Mouse (Mus musculus) testis, adult 2 months (tissue): ENCODE results near the gene Rpl12. TPM values are rescaled to one million over a fixed set of nuclear protein-coding genes. Genes with fewer than 3 reads are reported as not detected.

ENCODE experiments used
- H3K27ac ChIP-seq: fragments of 200-500 bp; 2 replicates; pipeline ENCODE4 v1.5.1; 2012; ENCODE audit warnings: low read depth, low read length; ENCODE audit not compliant: control insufficient read depth, insufficient read depth
- H3K27me3 ChIP-seq: fragments of 200-500 bp; 2 replicates; pipeline ENCODE4 v1.6.1; 2012; ENCODE audit warnings: mild to moderate bottlenecking, low read length, moderate library complexity; ENCODE audit not compliant: control insufficient read depth, insufficient read depth
- H3K36me3 ChIP-seq: fragments of 200-500 bp; 2 replicates; pipeline ENCODE4 v1.6.1; 2012; ENCODE audit warnings: mild to moderate bottlenecking, low read length; ENCODE audit not compliant: control insufficient read depth, insufficient read depth
- H3K4me1 ChIP-seq: fragments of 200-500 bp; 2 replicates; pipeline ENCODE4 v1.6.1; 2012; ENCODE audit warnings: low read length; ENCODE audit not compliant: control insufficient read depth, insufficient read depth
- H3K4me3 ChIP-seq: fragments of 200-500 bp; 2 replicates; pipeline ENCODE4 v1.5.1; 2012; ENCODE audit warnings: low read depth, mild to moderate bottlenecking, low read length, moderate library complexity, mixed read lengths; ENCODE audit not compliant: control insufficient read depth
- CTCF ChIP-seq: fragments of 200-500 bp; IDR thresholded peaks from 2 replicates; pipeline ENCODE4 v1.5.1; 2012; ENCODE audit warnings: low read depth, mild to moderate bottlenecking, inconsistent platforms, low read length, moderate library complexity; ENCODE audit not compliant: control insufficient read depth, insufficient read depth, insufficient replicate concordance
- POLR2A ChIP-seq: fragments of 200-500 bp; IDR thresholded peaks from 2 replicates; pipeline ENCODE4 v1.6.1; 2012; ENCODE audit warnings: low read depth, mild to moderate bottlenecking, inconsistent platforms, low read length, moderate library complexity; ENCODE audit not compliant: control insufficient read depth
- polyA plus RNA-seq: library from polyadenylated mRNA; depleted of rRNA; stranded (reverse); fragments of >200 nt; gene quantifications from 2 replicates; pipeline ENCODE4 v1.2.3, GENCODE M21; 2012; rRNA removed

Rpl12 gene
- polyA plus RNA-seq: 151 and 167 TPM in 2 replicates

DNA sequence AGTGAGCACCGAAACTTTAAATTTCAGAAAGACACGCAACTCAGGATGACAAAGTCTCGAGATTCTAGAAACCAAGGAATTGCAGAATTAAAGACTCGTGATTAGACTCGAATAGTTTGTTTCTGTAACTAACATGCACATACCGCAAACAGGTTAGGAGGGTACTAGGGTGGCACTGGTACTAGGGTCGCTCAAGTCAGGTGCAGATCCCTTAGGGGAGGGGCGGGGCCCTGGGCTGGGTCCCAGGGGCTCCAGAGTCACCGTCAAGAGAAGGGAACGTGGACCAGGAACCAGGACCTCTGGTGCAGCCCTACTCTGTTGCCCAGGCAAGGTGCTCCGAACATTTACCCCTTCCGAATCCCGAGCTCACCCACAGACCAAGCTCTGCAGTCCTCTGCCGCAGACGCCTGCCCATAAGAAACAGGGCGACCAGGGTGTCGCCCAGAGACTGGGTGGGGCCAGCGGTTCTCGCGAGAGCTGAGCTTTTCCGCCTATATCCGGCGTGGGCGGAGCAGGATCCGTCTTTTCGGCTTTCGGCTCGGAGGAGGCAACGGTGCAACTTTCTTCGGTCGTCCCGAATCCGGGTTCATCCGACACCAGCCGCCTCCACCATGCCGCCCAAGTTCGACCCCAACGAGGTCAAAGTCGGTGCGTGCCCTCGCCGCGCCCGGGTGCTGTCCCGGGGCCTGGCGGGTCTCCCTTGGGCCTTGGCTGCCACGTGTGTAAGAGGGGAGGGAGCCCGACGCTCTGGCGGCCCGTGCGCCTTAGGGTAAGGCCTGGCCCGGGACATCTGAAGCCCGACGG, at the start of gene Rpl12, which contains the start of gene Lrsam1:
Gene Rpl12 (plus strand): TSS at position 368 of the 804 bp plus-strand sequence.
Gene Lrsam1 (minus strand): TSS at position 423 of the 804 bp plus-strand sequence.
- TF ChIP-seq POLR2A: peak; percentile 86
- no peak for TF ChIP-seq CTCF
- no peaks in the 10 kb centered on the region for H3K27me3 ChIP-seq
- H3K4me3 ChIP-seq: peak within 1 kb of the TSS; percentile 85
- H3K27ac ChIP-seq: peak within 1 kb of the TSS; percentile 88
- no peaks in the 10 kb centered on the region for H3K36me3 ChIP-seq
- peaks cover 16% of the 10 kb centered on the region for H3K4me1 ChIP-seq

- H3K4me1 ChIP-seq: peaks cover 3% of the 10 kb centered on the region; the same call in 1 of the 2 replicates
- H3K4me3 ChIP-seq: no peak overlapping the region
- no peak overlapping the region for H3K27ac ChIP-seq
- no peaks in the 10 kb centered on the region for H3K36me3 ChIP-seq
- no peaks in the 10 kb centered on the region for H3K27me3 ChIP-seq
- TF ChIP-seq POLR2A: no peak
- no peak for TF ChIP-seq CTCF
Observed at GRCm38 (mm10) chr2:32911639-32912182, 49.6 kb upstream of the Rpl12 start.

GRCm38 (mm10) chr2:32912210-32912804, 49.1 kb upstream of the Rpl12 start:
- H3K27ac ChIP-seq: no peak overlapping the region
- H3K4me1 ChIP-seq: peaks cover 3% of the 10 kb centered on the region; the same call in 1 of the 2 replicates
- TF ChIP-seq CTCF (peak; percentile 100), POLR2A (no peak)
- no peak overlapping the region for H3K4me3 ChIP-seq
- H3K36me3 ChIP-seq: no peaks in the 10 kb centered on the region
- no peaks in the 10 kb centered on the region for H3K27me3 ChIP-seq

DNA sequence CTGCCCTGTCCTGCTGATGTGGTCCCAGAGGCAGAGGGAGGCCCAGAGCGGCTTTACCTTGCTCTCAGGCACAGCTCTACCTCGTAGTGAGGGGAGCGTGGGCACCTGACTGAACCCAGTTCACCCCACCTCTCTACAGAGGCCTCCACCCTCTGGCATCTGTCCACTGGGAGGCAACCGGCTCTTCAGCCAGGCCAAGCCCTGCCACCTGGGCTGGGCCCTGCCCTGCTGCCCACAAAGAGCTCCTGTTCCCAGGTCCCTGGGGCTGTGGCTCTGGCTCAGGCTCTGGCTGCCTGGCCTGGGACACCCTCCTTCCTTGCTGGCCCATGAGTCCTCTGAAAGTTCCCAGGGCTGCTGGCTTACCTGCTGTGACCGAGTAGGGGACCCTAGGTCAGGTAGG, 47.0 kb upstream of the Rpl12 start:
- Histone ChIP-seq H3K4me3 (no peak overlapping the region), H3K27ac (peak overlapping the region; percentile 74; the same call in 1 of the 2 replicates), H3K4me1 (peaks cover 3% of the 10 kb centered on the region; the same call in 1 of the 2 replicates), H3K27me3 (no peaks in the 10 kb centered on the region), H3K36me3 (no peaks in the 10 kb centered on the region)
- no peak for TF ChIP-seq POLR2A

- H3K27ac ChIP-seq: no peak overlapping the region
- no peaks in the 10 kb centered on the region for H3K27me3 ChIP-seq
Observed at GRCm38 (mm10) chr2:32914896-32915295, 46.5 kb upstream of the Rpl12 start.

DNA sequence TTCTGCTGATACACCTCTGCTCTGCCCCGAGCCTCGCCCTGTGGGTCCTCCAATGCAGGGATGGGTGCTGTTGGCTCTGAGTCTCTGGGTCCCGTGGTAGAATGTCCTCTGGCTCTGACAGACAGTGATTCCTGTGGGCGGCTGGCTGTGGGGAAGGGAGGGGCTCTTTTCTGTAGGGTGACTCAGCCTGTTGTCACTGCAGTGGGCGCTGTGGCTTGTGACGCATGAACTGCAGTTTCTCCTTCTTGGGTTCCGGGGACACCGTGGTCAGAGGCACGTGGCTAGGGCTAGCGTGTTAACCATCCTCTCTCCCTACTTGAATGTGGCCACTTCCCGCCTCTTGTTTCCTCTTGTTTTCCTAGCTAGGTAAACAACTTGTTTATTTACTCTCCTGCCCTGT, 43.8 kb upstream of the Rpl12 start:
- TF ChIP-seq CTCF (no peak), POLR2A (no peak)
- Histone ChIP-seq H3K4me3 (no peak overlapping the region), H3K27me3 (no peaks in the 10 kb centered on the region), H3K36me3 (no peaks in the 10 kb centered on the region), H3K4me1 (no peaks in the 10 kb centered on the region), H3K27ac (no peak overlapping the region)

More at GRCm38 (mm10) chr2:32914896-32915295, 46.5 kb upstream of the Rpl12 start:
- Histone ChIP-seq H3K4me1 (peaks cover 3% of the 10 kb centered on the region; the same call in 1 of the 2 replicates), H3K4me3 (no peak overlapping the region), H3K36me3 (no peaks in the 10 kb centered on the region)
- TF ChIP-seq CTCF: no peak
- no peak for TF ChIP-seq POLR2A

DNA sequence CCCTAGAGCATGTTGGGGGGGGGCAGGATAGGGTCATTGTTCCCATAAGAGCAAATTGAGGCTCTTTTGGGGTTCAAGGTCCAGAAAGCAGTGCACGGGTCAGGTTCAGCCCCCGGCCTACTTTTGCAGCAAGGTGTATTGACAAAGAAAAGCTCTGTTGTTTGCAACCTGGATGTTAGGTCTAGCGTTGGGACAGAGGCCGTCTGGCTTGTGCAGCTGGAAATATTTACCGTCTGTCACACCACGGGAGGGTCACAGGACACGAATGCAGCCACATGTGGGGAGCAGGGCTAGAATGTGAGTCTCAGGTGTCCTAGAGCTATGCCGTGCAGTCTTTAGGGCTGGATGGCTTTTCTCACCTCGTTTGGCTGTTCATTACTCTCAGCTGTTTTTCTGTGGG, 43.0 kb upstream of the Rpl12 start:
- H3K4me3 ChIP-seq: no peak overlapping the region
- TF ChIP-seq CTCF (no peak), POLR2A (no peak)
- no peaks in the 10 kb centered on the region for H3K27me3 ChIP-seq
- no peaks in the 10 kb centered on the region for H3K36me3 ChIP-seq
- H3K27ac ChIP-seq: no peak overlapping the region
- no peaks in the 10 kb centered on the region for H3K4me1 ChIP-seq
